Mouse (Mus musculus) erythroblast, embryonic 14.5 days (primary cell): Measurements from ENCODE around the gene Barhl2.

Source experiments
- GATA1 ChIP-seq: IDR thresholded peaks from 2 replicates; pipeline ENCODE4 v1.6.1; 2012; ENCODE audit warnings: low read length, inconsistent platforms, mixed read lengths
- TAL1 ChIP-seq: IDR thresholded peaks from 3 replicates; pipeline ENCODE4 v1.6.1; 2012; ENCODE audit warnings: low read length, inconsistent platforms, mixed read lengths

DNA sequence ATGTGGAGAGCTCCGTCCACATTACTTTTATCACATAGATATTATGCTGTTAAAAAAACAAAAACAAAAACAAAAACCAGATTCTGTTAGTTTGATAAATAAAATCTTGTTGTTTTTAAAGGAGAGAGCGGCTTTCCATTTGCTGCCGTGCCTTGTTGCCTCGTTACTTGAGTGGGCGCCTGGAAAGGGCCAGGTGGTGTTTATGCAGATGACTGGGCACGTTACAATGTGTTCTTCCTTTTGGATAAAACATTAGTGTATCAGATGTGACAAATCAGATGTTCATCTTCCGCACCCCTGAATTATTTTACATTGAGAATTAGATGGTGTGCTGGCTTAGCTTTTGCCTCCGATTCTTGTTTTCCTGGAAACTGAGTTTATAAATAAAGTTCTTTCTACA lies 37.1 kb downstream of the Barhl2 start:
- TF ChIP-seq GATA1, result no peak
- TF ChIP-seq TAL1, result no peak
